Mouse (Mus musculus) T-helper 1 cell (primary cell): ENCODE data around the gene Hsd17b3.

ENCODE experiments used
- in situ Hi-C: fragments of 300-600 bp; cut with MboI, MseI; formaldehyde crosslinking; loops from one replicate; pipeline ENCODE4 v1.15.1; 2025; ENCODE audit warnings: high pct_unique_total_duplicates

Gene Hsd17b3

DNA sequence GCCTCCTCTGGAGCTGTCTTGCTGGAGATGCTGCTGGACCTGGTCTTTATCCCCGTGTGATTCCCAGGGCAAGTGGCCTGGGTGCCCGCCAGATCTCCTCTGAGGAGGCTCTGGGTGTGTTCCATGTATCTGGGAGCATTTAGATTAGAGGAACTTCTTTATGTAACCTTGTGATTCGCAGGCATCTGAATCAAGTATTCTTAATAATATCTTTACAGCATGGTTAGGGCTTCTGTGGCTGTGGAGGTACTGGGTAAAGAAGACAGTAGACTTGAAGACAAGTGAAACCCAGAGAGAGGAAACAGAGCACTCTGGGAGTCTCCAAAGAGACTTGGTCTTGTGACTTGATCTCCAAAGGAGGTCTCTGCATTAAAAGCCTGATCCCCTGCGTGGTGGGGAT is at the start of gene Hsd17b3:
TSS of gene Hsd17b3 (minus strand) at position 101 of the 400 bp plus-strand sequence.
- in situ Hi-C loops: no loop called here

DNA sequence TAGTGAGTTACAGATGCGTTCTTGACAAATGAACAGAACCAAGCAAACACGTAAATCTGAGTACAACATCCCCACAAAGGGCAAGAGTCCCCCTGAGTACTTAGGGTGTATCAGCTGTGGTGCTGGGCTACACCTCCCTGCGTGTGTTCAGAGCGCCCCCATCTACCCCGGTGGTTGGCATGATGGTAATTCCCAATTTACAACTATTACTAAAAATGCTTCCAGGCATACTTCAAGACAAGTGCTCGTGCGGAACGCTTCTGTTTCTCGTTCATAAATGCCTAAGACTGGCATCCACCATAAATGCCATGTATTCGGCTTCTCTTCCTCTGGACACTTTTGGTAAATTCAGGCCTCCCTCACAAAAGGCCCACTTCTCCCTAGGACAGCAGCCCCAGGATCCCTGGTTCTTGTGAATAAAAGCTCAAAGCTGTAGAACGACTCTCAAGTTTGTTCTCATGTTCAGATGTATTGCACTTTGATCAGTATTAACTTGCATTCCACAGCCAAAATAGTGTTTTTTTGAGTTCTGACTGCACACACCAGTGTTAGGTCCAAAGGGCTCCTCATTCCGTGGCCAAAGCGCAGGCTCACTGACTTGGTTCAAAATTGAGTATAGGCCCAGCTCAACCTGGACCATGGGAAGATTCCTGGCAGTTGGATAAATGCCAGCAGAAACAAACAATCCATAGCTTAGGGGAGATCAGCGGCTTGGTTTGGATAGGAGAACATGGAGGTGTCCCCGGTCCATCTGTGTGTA is 40.8 kb upstream of the Hsd17b3 start:
- in situ Hi-C loops: no loop called here

DNA sequence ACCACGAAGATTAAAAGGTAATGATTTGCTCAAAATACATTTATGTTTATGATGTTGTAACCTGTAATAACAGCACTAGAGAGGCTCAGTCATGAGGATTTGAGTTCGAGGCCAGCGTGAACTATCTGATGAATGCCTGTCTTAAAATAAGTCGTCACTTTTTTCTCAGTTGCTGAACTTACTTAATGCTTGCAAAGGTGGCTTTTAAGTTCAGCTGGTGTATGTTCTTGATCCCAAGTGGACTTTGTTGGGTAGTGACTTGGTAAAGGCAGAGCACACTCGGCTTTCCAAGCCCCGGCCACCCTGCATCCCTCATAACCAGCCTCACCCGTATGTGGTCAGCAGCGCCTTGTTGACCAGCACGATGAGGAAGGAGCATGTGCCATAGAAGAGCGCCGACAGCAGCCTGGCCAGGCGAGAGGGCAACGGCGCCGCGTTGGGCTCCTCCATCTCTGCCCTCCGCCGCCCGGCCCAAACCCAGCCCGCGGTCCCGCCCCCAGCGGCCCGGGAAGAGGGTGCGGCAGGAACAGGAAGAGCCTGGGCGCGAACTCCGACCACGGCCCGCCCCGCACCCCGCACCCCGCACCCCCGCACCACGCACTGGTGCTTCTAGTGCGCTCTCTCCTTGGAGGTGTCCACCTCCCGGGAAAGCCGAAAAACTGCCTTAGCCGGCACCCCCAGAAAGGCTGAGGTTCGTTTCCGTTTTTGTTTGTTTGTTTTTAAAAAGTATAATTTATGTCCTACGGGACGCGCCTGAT is 40.0 kb upstream of the Hsd17b3 start, which contains the start of gene Slc35d2:
TSS of gene Slc35d2 (minus strand) at position 511 of the 758 bp plus-strand sequence.
- in situ Hi-C loops: no loop called here

DNA sequence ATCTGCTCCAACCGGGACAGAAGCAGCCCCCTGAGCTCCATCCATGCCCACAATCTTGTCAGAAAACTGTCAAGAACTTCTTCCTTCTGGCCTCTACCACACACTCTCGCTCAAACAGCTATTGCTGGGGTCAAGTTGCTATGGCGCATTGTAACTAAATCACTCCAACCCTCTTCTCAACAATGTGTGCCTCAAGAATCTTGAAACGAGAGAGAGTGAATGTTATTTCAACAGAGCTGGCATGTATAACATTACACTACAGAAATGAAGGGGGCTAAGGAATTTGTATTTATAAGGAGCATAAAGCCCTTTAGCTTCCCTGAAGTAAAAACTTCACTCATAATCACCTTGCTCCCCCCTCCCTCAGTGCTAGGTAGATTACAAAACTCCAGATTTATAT is 37.3 kb upstream of the Hsd17b3 start:
- in situ Hi-C loops: no loop called here

DNA sequence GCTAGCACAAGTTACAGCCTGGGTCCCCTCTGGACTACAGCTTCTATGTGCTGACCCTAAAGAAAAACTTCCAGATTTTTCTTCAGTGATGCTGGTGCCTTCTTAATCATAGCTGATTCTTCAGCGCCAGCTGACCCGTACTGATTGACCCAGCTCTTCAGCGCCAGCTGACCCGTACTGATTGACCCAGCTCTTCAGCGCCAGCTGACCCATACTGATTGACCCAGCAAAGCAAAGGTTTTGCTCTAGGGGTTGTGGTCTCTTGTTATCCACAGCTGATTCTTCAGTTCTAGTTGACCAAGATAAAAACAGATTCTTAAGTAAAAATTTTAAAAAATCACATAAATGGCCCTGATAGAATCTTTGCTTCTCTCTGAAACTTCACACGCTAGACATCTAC is 35.9 kb upstream of the Hsd17b3 start:
- in situ Hi-C loops: no loop called here

DNA sequence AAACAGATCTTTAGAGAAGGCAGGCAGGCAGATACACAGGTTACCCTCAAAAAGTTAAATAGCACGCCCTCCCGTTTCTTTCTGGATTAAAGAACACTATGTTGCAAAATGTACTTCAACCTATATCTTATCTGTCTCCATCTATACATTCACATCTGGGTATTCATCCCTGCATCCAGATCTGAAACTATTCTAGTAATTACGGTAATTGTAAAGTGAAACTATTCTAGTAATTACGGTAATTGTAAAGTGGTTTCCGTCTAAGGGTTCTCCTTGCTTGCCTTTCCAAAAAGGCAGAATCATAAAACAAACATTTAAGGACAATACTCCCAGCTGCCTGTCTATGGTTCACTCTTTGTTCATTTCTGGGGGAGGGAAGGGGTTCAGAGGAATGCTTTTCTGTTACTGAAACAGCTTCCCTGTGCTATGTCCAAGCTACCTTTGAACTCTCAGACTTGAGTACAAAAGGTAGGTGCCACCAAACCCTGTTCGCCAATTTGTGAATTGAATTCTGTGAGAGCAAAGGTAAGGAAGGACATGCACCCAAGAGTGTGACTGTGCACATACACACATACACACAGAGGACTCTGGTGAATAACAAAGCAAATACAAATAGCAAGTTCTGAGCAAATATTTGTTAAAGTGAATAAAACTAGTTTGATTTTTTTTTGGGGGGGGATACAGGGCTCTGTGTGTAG is 34.6 kb upstream of the Hsd17b3 start:
- in situ Hi-C loops: no loop called here

DNA sequence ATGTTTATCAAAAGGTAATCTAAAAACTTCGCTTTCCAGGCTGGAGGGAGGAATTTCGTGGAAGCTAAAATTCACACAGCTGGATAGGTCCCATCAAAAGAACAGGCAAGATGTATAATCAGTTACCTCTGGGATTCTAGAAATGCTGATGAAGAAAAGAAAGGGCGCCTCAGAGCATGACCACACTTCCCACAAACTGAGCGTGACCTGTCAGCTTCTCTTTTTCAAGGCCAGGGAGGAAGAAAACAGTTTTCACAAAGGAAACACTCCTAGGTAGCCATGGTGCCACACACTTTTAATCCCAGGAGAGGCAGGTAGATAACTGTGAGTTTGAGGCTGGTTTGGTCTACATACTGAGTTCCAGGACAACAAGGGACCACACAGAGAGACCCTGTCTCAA is 31.7 kb upstream of the Hsd17b3 start:
- in situ Hi-C loops: no loop called here

DNA sequence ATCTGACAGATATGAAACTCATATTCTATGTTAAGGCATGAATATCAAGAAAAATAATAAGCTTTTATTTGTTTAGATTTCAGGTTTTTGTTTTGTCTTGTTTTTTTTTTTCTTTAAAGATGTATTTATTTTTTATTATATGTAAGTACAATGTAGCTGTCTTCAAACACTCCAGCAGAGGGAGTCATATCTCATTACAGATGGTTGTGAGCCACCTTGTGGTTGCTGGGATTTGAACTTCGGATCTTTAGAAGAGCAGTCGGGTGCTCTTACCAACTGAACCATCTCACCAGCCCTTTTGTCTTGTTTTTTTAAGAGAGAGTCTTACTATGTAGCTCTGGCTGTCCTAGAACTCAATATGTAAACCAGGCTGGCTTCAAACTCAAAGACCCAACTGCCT is 28.4 kb upstream of the Hsd17b3 start:
- in situ Hi-C loops: no loop called here

DNA sequence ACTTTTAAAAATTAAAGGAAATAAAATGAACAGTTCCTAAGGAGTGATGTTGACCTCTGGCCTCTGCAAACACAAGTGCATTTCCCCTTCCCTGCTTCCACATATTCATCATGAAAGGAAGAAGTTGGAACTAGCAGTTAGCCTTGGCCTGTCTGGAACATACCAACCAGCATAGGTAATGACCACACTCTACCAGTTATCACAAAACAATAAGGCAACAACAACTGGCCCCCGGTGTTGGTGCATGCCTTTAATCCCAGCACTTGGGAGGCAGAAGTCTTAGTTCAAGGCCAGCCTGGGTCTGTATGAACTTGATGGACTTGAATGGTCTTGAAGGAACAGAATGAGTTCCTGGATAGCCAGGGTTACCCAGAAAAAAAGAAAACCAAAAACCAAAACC is 21.4 kb upstream of the Hsd17b3 start:
- in situ Hi-C loops: no loop called here

DNA sequence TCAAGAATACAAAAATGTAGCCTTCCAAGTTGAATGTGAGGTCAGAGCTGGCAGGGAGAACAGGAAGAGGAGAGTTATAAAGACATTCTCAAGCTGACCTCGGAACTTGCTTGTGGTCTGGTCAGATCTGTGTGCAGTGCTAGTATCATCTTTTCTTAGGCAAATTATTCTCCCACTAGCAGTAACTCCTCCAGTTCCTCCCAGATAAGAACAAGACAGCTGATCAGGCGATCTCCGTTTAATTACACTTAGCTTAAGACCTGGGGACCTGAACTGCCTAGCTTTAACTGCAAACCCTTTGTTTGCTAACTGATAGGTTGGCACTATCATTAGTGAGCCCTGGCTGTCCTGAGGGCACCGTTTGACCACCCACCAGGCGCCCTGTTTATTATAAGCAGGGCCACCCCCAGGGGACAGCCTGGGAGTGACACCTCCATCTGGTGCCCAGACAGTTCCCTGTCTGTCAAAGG is 19.4 kb upstream of the Hsd17b3 start:
- in situ Hi-C loops: no loop called here

DNA sequence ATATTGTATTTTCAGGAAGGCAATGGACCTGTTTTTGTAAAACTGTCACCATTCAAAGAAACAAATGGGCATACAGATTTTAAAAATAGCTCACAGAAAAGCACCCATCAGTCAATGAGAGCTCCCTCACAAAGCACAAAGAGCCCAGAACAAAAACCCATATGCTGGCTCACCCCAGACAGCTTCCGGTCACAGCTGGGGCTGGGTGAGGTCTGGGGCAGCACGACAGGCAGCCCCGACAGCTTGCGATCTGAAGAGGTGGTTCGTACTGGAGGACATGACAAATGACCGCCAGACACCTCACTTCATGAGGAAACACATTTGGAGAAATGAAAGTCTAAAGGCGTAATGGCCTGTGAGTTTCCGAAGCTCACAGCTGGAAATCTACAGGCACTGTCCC is 18.5 kb upstream of the Hsd17b3 start:
- in situ Hi-C loops: no loop called here

DNA sequence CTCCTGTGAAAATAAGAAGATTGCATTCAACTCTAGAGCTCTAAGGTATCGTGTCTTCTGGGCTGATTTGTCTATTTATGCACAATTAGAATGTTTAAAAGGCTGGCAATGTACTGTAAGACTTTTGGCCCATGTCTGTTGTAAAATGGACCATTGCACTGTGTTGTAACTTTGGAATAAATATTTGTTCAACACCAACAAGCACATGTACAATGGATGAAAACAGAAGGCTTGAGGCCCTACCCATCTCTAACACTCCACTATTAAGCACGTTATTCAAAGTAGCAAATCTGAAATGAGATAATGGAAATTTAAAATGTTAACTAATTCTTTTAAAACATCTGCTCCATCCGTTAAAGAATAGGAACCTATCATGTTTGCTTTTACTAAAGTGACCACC is 18.1 kb upstream of the Hsd17b3 start:
- in situ Hi-C loops: no loop called here

DNA sequence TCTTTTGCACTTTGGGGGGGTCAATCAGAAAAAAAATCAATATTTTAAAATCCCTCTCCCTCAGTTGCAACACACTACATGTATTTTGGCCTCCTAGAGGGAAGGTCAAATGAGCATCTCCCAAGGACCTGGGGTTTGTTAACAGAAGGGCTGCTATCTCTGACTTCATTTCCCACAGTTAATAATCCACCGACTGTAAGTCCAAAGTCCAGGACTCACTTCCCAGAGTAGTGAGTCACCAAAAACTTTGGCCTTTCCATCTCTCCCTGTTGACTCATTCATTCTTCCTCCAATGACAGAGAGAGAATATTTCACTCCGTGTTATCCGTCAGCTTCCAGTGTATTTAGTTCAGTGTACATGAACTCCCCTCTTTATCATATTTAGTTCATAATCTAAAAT is 16.7 kb upstream of the Hsd17b3 start:
- in situ Hi-C loops: no loop called here

DNA sequence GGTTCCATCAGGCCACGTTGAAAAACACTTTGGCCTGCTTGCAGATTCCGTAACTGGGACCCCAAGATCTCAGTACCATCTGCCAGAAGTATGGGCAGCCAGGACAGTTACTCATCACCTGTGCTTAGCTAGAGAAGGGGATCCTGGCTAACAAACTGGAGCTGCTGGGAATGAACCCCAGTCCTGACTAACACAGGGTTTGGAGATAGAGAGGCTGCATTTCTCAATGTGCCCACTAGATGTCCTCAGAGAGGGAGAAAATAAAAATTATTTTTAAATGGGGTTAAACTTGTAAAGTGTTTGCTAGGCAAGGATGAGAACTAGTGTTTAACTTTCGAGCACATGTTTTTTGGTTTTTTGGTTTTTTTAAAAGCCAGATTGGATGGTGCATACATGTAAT is 11.2 kb upstream of the Hsd17b3 start:
- in situ Hi-C loops: no loop called here

DNA sequence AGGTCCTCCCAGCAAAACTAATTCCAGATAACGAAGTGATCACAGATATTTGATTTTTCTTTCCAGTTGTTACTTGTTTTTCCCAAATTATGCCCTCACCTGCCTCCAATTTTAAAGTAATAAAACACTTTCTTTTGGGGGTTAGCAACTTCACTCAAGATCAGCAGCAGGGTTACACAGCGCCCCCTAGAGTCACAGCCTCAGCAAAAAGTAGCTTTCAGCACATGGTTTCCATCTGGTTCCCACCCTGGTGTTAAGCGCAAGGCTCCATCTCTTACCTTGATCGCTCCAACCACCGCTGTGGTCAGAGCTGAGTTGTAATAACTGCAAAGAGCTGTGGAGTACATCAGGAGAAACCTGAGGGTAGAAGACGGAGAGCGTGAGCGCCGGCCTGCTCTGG is 10.0 kb upstream of the Hsd17b3 start:
- in situ Hi-C loops: no loop called here

DNA sequence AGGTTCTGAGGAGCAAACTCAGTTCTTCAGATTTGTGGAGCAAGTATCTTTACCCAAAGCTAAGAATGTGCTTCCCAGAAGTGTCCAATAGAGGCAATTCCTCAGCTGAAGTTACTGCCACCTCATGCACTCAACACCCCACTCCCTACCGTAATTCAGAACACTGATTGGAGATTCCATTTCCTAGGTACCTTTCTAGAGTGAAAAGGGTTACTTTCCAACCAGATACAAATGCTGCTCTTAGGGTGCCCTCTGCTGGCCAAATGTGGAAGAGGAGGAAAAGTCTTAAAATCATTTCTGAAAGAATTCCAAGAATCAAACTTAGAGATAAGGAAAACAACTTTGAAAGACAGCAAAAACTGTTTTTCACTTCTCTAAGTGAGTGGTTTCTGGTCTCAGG is 4.3 kb upstream of the Hsd17b3 start:
- in situ Hi-C loops: no loop called here

DNA sequence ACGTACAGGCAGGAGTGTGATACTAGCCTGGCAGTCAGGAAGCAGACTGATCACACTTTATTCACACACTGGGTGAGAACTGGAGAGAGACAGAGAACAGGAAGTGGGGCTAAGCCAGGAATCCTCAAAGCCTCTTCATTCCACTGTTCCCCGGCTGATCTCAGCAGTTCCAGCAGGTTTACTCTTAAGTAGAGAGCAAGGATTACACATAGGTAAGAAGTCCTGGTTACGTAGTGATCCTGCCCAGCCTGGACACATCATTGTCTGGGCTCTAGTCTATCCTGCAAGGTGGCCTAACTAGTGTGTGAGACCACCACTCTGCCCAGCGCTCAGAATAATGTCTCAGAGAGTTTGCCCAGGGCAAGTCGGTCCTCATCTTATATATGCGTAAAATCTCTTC is 3.7 kb upstream of the Hsd17b3 start:
- in situ Hi-C loops: no loop called here

DNA sequence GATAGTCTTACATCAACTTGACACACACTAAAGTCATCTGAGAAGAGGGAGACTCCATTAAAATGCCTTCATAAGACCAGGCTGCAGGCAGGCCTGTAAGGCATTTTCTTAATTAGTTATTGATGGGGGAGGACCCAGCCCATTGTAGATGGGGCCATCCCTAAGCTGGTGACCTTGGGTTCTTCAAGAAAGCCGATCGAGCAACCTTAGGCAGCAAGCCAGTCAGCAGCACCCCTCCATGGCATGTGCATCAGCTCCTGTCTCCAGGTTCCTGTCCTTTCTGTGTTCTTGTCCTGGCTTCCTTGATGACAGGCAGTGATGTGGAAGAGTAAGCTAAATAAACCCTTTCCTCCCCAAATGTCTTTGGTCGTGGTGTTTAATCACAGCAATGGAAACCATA is 3.1 kb upstream of the Hsd17b3 start:
- in situ Hi-C loops: no loop called here

DNA sequence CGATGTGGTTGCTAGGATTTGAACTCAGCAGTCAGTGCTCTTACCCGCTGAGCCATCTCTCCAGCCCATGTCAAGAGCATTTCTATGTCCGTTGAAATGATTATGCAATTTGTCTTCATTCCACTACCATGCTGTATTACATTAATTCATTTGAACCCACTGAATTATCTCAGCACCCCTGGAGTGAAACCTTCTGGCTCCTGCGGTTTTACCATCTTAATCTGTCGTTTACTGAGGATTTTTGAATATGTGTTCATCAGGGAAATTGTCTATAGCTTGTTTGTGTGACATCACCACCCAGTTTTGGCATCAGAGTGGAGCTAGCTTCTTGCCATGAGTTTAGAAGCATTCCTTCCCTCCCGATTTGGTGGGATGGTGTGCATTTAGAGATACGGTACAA is 2.0 kb upstream of the Hsd17b3 start:
- in situ Hi-C loops: no loop called here

DNA sequence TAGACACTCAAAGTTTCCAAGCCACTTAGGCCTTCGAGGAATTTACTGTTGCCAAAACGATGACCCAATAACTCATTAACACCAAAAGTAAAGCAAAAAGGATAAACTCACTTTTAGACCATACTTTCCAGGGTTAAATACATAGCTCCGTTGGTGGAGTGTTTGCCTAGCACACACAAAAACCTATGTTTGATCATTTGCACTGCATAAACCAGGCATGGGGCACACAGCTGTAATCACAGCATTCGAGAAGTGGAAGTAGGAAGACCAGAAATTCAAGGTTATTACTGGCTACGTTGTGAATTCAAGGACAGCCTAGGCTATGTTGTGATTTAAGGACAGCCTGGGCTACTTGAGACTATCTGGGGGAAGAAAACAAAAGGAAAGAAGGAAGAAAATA is 1.2 kb upstream of the Hsd17b3 start:
- in situ Hi-C loops: no loop called here

DNA sequence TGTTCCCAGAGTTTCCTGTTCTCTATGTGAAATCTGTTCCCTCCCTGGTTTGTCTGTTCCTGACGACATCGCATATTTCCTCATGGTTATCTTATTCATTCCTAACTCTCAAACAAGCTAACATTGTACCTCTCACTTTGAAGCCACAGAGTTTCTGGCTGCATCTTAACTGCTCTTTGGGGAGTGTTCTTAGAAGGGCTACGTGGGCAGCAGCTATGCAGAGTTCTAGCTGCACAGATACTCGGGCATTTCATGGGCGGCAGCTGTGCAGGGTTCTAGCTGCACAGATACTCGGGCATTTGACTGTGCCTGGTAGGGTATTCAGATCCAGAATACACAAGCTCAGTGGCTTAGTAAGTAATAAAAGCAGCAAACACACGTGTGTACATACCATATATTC is 973 bp downstream of the Hsd17b3 start:
- in situ Hi-C loops: no loop called here

DNA sequence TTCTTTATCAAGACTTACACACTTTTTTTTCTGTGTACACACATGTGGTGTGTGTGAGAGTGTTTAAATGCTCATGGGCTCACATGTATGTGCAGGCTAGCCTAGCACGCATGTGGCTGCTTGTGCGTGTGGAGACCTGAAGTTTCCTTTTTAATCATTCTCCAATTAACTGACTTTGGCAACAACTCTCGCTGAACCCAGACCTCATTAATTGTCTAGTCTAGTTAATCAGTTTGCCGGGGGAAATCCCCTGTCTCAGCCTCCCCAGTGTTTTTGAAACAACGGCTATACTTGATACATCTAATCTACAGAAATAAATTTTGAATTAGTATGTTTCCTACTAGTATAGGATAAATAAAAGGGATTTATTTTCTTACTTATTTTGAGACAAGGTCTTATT is 3.0 kb downstream of the Hsd17b3 start:
- in situ Hi-C loops: no loop called here

DNA sequence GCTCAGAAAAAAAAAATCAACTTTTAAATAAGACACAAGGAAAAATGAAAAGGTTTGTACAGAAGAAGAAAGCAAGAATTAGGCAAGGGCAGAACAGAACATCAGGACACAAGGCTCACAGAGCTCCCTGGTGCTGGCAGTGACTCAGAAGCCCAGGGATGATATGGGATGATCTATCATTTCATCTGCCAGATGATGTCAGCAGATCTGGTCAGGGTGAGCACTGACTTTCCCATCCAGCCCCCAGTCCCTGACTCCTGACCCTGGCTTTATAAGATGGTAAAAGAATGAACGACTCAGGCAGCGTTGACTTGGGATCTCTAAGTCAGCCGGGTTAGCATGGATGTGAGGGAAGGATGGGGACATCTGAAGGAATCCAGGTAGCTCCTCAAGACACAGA is 5.7 kb downstream of the Hsd17b3 start:
- in situ Hi-C loops: no loop called here
